Mouse (Mus musculus): ENCODE measurements around the gene Map3k20. TPM values are rescaled to one million over a fixed set of nuclear protein-coding genes. Genes with fewer than 3 reads are reported as not detected.

Map3k20 gene
- total RNA-seq, 2 experiments from 2014 or later: 286 to 292 TPM

DNA sequence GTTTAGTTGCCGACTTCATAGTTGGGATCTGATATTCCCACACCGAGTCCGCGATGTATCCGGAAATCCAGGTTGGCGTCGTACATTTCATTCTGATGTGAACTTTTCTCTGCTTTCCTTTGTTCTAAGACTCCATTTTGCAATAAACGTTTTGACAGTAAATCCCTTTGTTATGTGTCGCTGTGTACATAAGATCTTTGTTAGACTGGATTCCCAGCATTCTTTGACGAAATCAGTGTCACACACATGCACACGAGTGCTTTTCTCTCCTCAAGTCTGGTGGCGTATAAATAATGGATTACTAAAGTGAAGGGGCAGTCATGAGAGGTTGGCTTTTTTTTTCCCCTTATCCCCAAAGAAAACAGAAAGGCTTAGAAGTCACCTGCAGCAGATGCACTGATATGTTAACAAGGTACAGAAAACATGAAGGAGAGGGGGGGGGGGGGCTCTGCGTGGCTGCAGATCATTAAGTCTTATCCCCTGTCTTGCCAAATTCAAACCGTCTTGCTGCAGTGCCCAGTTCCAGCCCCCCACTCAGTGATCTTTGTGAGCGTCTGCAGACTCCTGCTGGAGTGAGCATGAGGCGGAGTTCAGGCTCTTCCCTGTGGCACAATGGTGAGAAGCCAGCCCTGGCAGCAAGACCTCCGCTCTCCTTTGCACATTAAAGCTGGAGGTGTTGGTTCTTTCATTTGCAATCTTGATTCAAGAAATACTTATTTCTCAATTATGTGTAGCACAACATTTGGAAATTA, 122.1 kb downstream of the Map3k20 start:
- DNase-seq: no peak
- intact Hi-C loops (cut with DNase I): no loop called here

DNA sequence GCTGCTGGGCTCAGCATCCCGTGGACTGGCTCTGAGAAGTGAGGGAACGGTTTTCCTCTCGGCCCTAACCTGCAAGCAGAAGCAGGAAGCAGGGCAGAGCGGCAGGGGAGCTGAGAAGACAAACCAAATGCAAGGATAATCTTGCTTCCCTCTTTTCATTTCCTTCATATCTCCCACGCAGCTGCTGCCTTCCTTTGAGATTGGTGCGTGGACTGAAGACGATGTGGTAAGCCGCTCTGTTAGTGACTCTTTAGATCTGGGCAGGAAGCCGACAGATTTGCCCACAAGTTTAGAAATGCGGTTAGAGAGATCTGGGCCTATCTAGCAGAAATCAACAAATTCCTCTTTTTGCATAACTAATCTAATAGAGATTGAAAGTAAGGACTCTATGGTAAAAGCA, 124.5 kb downstream of the Map3k20 start:
- intact Hi-C loops (cut with DNase I): no loop called here
- no peak for DNase-seq

DNA sequence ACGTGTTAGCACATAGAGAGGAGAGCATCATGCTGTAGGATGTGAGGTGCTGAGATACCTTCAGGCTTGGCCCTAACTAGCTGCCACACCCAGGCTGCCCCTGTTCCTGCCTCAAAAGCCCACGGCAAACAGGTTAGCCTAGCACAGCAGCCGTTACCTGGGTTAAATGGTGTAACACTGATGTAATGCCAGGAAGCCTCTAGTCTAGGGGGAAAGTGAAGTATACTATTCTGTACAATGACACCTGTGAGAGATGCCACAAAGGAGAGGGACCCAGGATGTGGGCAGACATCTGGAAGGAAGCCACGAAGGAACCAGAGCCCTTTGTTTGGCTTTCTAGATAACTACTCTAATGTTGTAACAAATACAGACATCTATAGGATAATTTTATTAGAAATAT, 126.8 kb downstream of the Map3k20 start:
- DNase-seq: no peak
- intact Hi-C loops (cut with DNase I): no loop called here

DNA sequence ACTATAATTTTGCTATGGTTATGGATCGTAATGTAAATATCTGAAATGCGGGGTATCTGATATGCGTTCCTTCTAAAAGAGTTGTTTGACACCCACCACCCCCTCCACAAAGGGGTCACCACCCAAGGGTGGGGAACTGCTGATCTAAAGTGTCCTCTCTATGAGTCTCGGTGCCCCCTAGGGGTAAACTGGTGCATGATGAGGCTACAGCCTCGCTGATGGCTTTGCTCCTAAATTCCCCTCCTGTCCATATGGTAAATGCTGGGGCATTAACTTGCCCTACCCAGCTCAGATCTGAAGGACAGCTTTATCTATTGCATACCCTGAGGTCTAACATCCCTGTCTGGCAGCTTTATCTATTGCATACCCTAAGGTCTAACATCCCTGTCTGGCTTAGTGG, 130.0 kb downstream of the Map3k20 start:
- intact Hi-C loops (cut with DNase I): no loop called here
- no peak for DNase-seq

DNA sequence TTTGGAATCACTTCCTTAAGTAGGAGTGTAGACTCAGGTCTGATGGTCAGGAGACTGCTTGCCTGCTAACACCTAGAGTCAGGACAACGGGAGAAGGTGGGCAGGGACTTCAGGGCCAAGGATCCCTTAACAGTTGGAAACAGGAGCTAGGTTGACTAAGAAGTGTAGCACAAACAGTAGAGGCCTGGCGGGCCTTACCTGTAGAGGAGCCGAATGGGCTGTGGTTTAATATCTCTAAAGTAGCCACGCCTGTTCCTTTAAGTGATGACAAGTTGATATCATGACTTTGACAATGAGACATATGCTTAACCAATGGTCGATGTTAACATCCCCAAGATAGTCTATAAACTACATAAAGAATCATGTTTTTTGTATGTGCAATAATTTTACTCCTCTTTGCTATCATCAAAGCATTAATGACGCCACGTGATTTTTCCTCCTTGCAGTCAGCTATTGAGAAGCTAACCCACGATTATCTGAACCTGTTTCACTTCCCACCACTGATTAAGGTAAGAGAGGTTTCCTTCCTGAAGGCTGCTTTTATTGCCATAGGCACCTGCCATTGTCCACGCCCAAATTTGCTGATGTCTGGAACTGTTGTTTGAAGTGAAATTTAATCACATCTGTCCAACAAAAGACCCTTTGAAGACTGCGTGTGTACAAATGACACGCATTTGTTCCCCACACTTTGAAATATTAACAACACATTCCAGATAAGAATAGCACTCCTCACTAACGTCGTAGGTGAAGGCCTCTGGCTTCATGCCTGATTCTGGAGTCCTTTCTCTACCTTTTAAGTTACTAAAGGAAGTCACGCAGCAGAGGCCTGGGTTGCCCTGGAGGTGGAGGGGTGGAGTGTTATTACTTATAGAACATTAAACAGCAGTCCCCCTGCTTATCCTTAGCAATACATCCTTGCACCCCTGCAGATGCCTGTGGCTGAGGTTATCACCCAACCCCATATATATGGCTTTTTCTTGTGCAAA, 131.0 kb downstream of the Map3k20 start:
- DNase-seq: no peak
- intact Hi-C loops (cut with DNase I): no loop called here

DNA sequence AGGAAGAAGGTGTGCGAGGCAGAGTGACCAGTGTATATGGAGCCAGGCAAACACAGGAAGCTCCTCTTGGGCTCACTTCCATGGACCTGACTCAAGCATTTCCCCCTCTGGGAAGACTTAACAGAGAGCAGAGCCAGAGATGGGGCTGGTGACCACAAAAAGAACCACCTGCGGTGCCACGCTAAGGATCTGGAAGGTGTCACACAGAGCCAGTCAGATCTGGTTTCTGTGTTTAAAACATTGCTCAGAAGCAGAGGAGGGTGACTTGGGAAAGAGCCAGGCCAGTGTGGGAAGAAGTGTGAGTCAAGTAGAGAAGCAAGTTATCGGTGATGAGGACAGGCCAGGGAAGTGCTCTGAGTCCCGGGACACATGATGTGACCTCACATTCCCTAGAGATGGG, 135.1 kb downstream of the Map3k20 start:
- DNase-seq: no peak
- intact Hi-C loops (cut with DNase I): no loop called here

DNA sequence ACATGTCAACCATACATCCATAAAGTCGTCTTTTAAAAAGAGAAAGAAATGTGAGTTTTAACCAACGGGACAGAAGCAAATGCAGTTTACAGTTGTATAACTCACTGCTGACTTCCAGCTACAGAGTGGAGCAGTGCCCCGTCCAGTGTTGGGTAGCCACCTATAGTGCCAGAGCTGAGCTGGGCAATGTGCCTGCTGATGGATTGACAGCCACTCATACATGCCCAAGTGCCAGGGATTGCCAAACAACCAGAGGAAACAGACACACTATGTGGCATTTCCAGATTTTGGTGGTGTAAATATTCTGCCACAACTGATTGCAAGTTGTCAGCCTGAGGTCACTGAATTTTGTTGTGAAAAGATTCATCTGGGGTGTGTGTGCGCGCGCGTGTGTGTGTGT, 139.2 kb downstream of the Map3k20 start:
- intact Hi-C loops (cut with DNase I): no loop called here
- no peak for DNase-seq

DNA sequence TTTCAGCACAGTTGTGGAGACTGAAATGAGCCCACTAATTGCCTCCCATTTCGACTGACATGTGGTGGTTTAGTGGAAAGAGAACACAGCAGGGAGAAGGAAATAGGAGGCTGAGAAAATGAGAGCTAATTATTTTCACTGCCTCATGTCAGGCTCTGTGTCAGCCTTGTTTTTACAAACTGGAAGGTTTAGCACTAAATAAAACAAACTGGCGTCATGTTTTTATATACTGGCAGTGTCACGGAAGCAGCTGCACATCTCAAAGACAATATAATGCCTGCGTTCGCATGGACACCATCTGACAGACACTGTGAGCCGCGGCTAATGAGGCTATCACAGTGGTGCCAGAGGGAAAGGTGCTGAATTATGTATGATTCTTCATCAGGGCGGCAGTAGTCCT, 141.3 kb downstream of the Map3k20 start:
- DNase-seq: no peak
- intact Hi-C loops (cut with DNase I): no loop called here

DNA sequence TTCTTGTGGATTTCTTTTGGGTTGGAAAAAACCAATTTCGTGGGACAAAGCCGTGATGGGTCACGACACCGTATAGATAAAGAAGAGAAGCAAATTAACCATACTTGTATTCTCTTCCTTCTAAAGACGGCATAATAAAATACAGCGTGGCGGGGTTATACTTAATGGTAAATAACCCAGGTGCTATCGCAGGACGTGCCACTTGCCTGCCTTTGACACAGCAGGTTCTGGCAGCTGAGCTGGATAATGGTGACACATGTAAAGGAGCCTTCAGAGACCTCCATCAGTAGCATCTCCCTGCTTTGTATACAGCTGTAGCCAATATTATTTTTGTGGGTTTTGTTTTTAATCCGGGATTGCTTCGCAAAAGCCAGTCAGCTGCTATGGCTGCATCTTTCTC, 141.9 kb downstream of the Map3k20 start:
- intact Hi-C loops (cut with DNase I): no loop called here
- no peak for DNase-seq

DNA sequence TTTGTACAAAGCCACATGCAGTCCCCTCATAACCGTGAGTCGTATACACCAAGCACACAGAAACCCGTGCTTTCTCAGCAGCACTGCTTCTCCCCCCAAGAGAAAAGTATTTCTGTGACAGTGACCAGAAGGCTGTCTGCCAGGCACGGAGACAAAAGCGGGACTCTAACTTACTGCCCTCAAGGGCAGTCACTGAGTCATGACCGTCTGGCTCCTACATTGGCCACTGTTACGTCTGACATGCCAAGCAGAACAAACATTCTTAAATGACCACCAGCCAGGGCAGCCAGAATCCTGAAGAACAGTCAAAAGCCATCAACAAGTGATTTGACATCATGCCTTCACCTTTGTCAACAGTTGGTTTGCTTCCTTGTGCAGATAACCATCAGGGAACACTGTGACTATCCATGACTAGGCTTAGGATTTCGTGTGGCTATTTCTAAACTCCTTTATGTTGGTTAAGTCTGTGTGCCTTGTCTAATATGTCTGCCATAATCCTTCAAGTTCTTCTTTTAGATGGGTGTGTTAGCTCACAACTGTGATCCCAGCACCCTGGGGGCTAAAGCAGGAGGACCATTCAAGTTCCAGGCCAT, 153.6 kb downstream of the Map3k20 start:
- intact Hi-C loops (cut with DNase I): no loop called here

DNA sequence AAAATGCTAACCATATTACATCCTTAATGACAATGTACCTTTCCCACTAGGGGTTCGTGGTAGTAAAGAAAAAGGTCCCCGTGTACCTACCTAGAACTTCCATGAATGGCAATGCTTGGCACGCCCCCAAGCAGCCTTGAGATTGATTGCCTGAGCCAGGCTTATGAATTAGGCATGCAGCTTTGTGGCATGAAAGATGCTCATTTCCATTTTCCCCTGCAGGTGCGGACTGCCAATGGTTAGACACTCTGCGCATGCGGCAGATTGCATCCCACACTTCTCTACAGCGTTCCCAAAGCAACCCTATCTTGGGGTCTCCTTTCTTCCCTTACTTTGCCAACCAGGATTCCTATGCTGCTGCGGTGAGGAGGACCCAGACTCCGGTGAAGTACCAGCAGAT, 155.6 kb downstream of the Map3k20 start:
- no peak for DNase-seq
- intact Hi-C loops (cut with DNase I): no loop called here

More for the DNA sequence above, 153.6 kb downstream of the Map3k20 start:
- no peak for DNase-seq

DNA sequence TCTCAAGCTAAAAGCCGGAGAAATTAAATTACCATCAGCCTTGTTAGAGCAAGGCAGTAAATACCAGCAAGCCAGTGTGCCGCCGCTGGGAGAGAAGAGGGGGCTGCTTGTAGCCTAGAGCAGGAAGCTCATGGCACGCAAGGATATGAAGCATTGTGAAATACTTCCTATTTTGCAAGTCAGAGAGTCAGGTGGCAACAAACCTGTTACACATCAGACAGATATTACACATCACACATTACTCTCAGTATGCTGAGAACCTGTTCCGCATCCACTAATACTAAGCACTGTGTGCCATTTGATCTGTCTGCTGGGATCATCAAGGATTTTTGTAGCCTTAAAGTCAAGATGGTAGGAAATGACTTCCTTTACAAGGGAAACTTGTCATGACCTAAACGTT, 157.4 kb downstream of the Map3k20 start:
- DNase-seq: no peak
- intact Hi-C loops (cut with DNase I): no loop called here

DNA sequence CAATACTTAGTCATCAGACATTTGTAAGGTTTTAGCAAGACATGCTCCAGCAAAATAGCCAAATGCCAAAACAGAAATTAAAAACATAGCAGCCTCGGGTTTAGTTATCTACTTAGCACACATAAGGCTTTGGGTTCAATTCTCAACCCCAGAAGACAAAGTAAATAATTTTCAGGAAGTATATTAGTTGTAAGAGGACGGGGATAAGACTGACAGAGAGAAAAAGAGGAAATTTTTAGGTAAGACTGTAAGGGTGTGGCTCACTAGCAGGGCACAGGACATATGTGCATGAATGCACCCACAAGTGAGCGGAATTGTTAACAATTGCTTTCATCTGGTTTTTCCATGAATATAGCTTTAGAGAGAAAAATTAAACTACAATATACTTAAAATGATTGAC, 158.5 kb downstream of the Map3k20 start:
- intact Hi-C loops (cut with DNase I): no loop called here
- DNase-seq: no peak

DNA sequence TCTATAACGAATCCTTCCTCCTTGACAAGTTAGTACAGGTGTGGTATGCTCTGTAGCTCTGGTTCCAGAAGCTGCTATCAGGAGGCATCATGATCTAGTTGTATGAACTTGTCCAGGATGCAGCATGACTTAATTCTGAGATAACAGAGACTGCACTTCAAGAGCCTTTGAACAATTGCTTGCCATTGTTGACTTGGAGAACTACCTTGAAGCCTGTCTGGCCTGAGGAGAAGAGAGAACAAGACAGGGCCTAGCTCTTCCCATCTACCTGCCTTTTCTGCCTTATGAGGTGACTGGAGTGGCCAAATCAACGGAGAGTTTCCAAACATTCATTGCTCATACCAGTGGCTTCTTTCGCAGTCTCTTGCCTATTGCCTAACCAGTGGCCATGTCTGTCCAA, 160.7 kb downstream of the Map3k20 start:
- intact Hi-C loops (cut with DNase I): no loop called here
- no peak for DNase-seq

DNA sequence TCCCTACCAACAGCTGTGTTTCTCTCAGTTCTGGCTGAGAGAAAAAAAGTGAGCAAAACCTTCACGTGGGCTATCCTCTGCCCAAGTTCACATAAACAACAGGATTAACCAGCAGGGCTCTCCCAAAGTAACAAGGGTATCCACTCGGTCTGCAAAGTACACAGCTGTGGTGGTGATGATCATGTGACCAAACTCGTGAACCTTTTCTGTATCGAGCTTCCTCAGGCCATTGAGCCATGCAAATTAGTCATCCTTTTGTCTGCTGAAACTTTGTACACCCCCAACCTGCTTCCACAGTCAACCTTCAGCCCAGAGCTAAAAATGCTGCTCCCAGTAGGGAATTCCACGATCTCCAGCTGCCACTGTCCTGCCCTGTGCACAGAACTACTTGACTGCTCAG, 161.2 kb downstream of the Map3k20 start:
- no peak for DNase-seq
- intact Hi-C loops (cut with DNase I): no loop called here

DNA sequence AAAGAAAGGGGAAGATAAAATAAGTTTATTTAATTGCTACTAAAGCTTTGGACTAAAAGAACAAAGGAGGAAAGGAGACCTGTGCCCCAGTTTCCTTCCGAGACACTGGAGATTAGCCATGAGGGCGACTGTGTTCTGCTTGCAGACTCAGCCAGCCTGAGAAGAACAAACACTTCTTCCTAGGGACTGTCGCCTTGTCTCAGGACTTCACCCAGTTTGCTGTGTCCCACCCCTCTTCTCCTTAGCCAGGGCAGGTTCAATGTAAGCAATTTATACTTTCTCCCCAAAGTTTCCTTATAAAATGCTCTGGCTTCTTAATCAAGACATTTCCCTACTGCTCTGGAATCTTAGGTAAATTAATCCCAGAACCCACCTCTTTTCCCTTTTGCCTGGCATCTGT, 168.1 kb downstream of the Map3k20 start:
- intact Hi-C loops (cut with DNase I): no loop called here

DNA sequence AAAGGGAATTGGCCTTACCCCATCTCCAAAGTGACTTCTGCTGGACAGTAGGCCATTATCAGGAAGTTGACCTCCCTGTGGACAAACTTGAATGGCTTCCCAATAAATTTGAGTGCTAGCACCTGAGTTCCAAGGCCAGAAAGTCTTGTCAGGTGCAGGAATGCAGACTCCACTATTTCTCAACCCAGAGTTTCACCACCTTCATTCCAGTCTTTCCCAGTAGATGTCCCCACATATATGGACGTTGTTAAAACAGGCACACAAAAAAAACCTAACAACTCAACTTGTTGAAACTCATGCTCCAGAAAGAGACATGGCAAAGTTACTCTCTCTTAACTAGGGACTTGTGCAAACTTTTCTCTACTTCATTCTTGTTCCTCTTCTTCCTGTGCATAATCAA, 170.8 kb downstream of the Map3k20 start:
- intact Hi-C loops (cut with DNase I): no loop called here

More for the DNA sequence above, 168.1 kb downstream of the Map3k20 start:
- no peak for DNase-seq

DNA sequence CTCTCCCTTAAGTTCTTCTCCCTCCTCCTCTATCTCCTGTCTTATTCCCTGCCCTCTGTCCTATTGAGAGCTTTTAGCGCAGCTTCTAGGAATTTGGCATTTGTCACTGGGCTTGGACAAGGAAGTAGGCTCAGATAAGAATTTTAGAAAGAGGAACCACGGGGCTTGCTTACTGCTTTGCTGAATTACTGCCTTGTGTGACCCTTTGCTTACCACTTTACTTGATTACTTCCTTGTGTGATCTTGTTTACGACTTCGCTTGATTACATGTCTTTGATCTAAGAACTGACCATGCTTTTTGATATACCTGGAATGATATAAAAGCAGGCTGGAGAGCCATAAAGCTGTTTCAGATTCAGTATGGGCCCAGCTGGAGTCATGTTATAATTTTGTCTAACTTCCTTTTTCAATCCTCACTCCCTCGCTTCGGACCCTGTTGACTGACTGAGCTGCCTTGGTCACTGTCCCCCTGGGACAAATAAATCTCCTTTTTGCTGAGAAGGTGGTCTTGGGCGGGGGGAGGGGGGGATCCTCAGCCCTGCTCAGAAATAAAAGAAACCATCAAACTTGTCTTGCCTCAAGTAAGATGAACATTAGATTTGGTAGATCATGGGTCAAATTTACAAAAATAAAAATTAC, 179.1 kb downstream of the Map3k20 start:
- DNase-seq: no peak

More for the DNA sequence above, 170.8 kb downstream of the Map3k20 start:
- no peak for DNase-seq

DNA sequence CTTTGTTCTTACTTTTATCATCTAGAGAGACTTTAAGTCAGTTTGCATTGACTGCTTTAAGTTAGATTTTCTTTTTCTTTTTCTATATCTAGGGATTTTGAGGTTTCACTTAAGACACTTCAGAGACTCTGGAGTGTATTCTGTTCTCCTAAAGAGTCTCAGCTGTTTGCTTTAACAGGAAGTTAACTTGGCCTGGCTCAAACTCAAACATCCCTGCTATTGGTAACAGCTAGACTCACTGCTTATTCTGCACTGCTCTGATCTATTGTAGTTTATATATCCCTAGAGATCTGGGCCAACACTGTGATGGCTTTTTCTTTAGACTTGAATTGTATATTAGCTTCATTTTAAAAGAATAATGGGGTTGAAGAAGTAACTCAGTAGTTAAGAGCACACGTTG, 182.2 kb downstream of the Map3k20 start:
- no peak for DNase-seq
- intact Hi-C loops (cut with DNase I): no loop called here

More for the DNA sequence above, 179.1 kb downstream of the Map3k20 start:
- intact Hi-C loops (cut with DNase I): no loop called here

DNA sequence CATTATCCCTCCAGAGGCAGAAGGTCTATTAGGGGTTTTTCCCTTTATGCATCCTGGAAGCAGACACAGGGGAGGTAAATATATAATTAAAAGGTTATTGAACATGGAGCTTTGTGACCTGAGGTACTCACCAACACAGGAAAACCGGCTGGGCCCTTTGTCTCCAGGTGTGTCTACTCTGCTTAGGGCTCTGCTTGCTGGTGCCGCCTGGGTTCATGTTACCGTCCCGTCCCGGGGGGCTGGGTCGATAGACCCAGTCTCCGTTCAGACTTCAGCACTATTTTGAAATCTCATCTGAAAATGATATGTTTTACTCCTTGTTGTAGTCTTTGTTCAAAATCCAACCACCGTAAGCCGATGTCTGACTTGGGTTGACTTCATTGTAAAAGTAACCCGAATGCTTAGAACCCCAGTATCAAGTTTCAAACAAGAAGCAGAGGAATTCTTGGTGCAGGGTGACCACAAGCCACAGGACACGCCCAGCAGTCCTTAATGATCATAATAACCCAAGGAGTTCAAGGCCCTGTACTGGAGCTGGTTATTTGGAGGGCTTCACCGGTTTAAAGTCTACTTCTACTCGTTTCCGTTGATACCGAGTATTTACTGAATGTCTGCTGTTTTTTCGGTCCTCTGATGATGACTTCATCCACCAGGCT, 186.1 kb downstream of the Map3k20 start:
- intact Hi-C loops (cut with DNase I): no loop called here
- DNase-seq: no peak
